Mouse (Mus musculus) T-helper 1 cell (primary cell): ENCODE results near the gene Cacna1g.

ENCODE experiments used
- in situ Hi-C: fragments of 300-600 bp; cut with MboI, MseI; formaldehyde crosslinking; loops from one replicate; pipeline ENCODE4 v1.15.1; 2025; ENCODE audit warnings: high pct_unique_total_duplicates

Cacna1g gene

GRCm38 (mm10) chr11:94482738-94483137, 8.7 kb upstream of the Cacna1g start:
- in situ Hi-C loops = loop anchor here (5.0 to 25.0 kb wide), 2 partner anchors 135 to 345 kb away; no protein-coding TSS in a partner anchor

DNA sequence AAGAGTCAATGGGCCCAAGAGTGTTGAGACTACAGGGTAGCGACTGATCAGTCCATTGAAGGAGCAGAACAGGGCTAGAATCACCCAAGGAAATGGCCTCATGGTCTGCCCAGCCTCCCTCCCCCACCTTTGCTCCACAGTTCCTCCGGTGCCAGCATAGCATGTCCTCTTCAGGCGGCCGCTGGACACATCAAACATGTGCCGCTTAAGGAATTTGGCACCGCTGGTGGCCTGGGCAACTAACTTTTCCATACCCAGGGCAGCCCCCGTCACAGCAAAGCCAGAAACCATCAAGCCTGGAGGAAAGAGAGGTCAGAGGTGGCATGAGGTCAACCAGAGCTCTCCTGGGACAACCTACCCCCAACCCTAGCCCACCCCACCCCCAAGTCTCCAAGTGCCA, 8.0 kb upstream of the Cacna1g start:
- in situ Hi-C loops = loop anchor here (5.0 to 25.0 kb wide), 2 partner anchors 135 to 345 kb away; no protein-coding TSS in a partner anchor

DNA sequence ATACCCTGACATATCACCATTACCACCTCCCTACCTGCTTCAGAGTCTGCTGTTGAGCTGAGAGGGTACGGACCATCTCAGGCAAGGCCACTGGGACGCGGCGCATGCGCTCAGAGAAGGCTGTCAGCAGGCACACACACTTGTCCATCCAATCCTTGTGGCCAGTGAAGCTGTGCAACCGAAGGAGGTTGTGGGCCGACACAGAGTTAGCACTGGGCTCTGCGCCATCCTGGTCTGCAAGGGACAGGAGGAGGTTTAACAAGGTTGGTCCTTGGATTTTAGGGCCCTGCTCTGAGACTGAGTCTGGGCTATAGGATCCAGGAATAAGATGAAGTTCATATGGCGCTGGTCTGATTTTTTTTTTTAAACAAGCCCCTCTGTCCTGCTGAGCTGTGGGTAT, 6.4 kb upstream of the Cacna1g start:
- in situ Hi-C loops = loop anchor here (5.0 to 25.0 kb wide), 2 partner anchors 133 to 343 kb away; no protein-coding TSS in a partner anchor

DNA sequence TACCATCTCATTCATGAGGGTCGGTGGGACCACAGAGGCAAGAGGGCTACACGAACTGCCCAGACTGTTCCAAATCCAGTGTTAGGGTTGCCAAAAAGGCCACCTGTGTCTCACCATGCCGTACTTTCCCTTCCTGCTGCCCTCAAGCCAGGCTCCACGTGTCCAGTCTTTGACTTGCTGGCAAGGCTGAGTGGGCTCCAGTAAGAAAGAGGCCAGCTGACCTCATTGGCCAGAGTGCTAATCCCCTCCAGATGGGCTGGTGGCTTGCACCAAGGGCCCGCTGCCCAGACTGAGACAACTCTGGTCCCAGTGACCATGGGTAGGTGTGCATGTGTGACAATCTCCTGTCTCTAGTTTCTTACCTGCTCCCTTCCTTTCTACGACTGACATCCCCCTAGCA, 3.7 kb upstream of the Cacna1g start:
- in situ Hi-C loops = loop anchor here (25.0 kb wide), 1 partner anchor 340 kb away; no protein-coding TSS in a partner anchor

DNA sequence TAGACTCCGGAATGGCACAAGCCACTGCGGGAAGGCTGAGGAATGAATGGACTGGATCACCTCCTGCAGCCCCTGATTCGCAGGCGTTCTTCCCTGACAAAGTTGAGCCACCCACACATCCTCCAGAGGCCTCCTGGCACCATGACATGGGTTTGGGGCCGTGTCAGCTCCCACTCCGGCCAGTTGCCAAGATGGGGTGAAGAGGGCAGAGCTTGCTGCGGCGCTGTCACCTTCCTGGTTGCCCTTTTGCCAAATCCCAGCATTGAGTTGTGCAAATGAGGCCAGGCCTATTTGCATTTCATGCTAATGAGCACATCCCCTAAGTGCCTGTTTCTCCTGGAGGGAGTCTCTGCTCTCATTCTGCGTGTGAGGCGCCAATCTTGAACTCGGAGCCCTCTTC, 1.7 kb upstream of the Cacna1g start:
- in situ Hi-C loops = loop anchor here (25.0 kb wide), 1 partner anchor 338 kb away; no protein-coding TSS in a partner anchor

- in situ Hi-C loops = no loop called here
These were observed 529 bp upstream of the Cacna1g start for GRCm38 (mm10) chr11:94474544-94474910.

DNA sequence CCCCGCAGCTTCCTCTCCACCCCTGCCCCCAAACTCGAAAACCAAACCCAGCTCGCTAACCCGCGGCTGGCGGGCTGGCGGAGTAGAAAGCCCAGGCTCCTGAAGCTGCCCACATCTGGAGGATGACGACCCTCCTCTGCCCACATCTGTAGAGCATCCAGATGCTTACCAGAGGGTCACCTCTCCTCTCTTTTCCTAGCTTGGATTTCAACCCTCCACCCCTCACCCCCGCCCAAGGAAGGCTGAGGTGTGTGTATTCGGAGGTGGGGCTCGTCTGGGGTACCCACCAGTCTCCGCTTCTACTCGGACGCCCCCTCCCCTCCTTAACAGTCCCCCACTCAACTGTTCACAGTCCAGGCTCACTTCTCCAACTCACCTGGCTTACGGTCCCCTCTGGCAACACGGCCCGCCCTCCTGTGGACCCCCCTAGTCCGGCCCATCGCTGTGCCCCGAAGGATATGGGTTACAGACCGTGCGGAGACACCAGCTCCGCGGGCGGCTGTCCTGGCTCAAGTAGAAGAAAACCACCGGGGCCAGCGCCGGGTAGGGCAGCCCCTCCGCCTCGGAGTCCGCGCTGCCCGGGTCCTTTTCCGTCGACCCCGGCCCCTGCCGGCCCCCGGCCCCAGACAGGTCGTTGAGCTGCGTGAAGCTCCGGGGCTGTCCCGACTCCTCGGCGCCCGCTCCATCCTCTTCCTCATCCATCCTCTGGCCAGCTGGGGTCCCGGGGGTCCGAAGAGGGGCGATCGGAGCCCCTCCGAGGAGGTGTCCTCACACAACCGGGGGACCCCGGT, 887 bp downstream of the Cacna1g start:
- in situ Hi-C loops = no loop called here

DNA sequence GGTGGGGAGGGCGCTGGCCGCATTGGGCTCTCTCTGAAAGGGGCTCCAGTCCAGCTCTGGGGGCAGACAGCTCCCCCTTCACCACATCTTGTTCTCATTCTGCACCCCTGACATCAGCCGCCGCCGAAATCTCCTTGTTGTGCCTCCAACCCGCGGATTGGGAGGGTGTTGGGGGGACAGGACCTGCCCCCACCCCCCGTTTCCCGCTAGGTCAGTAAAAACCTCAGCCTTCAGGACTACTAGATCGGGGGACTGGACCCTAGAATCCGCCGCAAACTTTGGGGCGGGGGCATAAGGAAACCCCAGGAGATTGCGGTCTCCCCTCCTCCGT, 1.4 kb downstream of the Cacna1g start:
- in situ Hi-C loops = no loop called here

- in situ Hi-C loops = no loop called here
These were observed 2.0 kb downstream of the Cacna1g start for GRCm38 (mm10) chr11:94471740-94472584.

- in situ Hi-C loops = no loop called here
These were observed 3.6 kb downstream of the Cacna1g start for GRCm38 (mm10) chr11:94470391-94470790.

- in situ Hi-C loops = no loop called here
These were observed 4.6 kb downstream of the Cacna1g start for GRCm38 (mm10) chr11:94469136-94470064.

- in situ Hi-C loops = no loop called here
These were observed 5.4 kb downstream of the Cacna1g start for GRCm38 (mm10) chr11:94468582-94469064.

GRCm38 (mm10) chr11:94466333-94466855, 7.6 kb downstream of the Cacna1g start:
- in situ Hi-C loops = no loop called here

GRCm38 (mm10) chr11:94464170-94464569, 9.8 kb downstream of the Cacna1g start:
- in situ Hi-C loops = no loop called here

DNA sequence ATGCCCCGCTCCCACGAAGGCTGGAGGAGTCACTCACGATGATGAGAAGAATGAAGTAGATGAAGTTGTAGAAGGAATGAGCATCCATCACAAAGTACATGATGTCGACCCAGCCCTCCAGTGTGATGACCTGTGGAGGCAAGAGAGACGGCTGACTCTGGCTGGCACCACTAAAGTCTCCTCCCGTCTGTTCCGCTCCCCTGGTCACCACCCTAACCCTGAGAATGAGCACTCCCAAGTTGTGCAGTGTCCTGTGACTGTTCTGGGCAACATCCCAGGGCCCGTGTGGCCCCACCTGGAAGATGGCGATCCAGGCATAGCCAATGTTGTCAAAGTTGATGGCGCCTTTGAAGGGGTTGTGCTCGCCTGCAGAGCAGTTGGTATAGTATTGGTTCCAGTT, 12.1 kb downstream of the Cacna1g start:
- in situ Hi-C loops = no loop called here

- in situ Hi-C loops = no loop called here
These were observed 17.0 kb downstream of the Cacna1g start for GRCm38 (mm10) chr11:94457001-94457400.

GRCm38 (mm10) chr11:94456347-94456746, 17.7 kb downstream of the Cacna1g start:
- in situ Hi-C loops = no loop called here

DNA sequence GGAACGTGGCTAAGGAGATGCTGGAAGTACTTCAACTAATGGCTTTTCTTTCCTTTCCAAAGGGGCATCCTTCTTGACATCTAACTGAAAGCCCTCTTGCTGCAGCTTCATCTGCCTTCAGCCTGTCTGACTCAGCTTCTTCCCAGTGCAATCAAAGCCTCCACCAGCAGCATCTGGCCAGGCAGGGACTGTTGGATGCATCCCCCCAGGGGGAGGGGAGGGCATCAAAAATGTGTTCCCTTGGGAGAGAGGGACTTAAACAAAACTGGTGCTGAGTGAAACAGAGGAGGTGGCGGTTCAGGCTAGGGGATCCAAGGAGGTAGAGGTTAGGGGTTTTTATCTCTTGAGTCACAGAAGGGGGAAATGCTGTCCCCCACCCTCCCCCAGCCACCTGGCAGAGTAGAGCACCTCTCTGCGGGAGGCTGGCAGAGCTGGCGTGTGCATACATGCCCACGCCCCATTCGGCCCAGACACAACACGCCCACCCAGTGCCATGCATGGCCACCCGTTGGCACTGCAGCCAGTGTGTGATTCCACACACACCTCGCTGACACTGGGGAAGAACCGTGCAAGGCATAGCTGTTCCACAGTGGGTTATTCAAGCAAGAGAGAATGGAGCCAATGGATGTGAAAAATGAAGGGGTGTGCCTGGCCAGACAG, 18.7 kb downstream of the Cacna1g start:
- in situ Hi-C loops = no loop called here

DNA sequence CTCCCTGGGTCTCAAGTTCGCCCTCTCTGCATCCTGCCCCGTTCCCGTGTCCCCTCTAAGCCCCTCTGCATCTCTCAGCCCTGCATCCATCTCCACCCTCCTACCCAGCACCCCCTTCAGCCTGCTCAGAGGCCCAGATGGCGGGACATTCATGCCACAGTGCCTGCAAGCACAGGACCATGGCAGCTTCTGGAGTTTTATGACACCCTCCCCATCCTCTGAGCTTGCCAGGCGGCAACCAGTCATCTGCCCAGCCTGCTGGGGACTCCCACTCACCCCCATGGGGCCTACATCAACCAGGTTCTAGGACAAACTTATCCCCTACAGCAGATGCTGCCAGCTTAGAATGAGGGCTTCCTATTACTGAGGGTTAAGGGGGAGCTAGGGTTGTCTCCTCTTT, 19.2 kb downstream of the Cacna1g start:
- in situ Hi-C loops = no loop called here

GRCm38 (mm10) chr11:94451091-94451773, 22.8 kb downstream of the Cacna1g start:
- in situ Hi-C loops = no loop called here
